Mouse (Mus musculus): Measurements from ENCODE around the gene Polr1a. TPM values are rescaled to one million over a fixed set of nuclear protein-coding genes. Genes with fewer than 3 reads are reported as not detected.

Gene Polr1a
- polyA plus RNA-seq, 1 experiment from 2014 or later, result 21.9 TPM

- ATAC-seq (replicated peaks; ENCODE audit: extremely low read depth, insufficient read depth, low FRiP score), result no peak
- Histone ChIP-seq H3K36me3 (ENCODE audit: control insufficient read depth, insufficient read depth) (no peaks in the 10 kb centered on the region), H3K4me1 (ENCODE audit: control insufficient read depth, insufficient read depth, low read length) (no peaks in the 10 kb centered on the region), H3K27me3 (ENCODE audit: control insufficient read depth, insufficient read depth, low read length) (no peaks in the 10 kb centered on the region), H3K4me2 (ENCODE audit: low read depth, low read length) (no peak overlapping the region), H3K9ac (ENCODE audit: low read length) (no peak overlapping the region), H3K27ac (ENCODE audit: low read length) (no peak overlapping the region), H3K4me3 (ENCODE audit: low read length) (no peak overlapping the region), H3K9me3 (replicated peaks; ENCODE audit: control insufficient read depth, low read length) (no peaks in the 10 kb centered on the region)
- 34% methylated on average over 6 of the region's 6 CpGs for WGBS
Observed at GRCm38 (mm10) chr6:72029674-72030073, 120.8 kb downstream of the Polr1a start.

Other genes with a start within 250 kb of the Polr1a start
- 20.3 and 20.9 TPM in 2 replicates for gene Reep1, start 201.5 kb upstream of the Polr1a start, polyA plus RNA-seq (2015; fragmentation: Nextera tagmentation; extraction: Ambion mirVana)
- gene Mrpl35, start 82.1 kb upstream of the Polr1a start, polyA plus RNA-seq (2015; fragmentation: Nextera tagmentation; extraction: Ambion mirVana), result 61.3 and 61.7 TPM in 2 replicates
- gene Immt, start 77.7 kb upstream of the Polr1a start, polyA plus RNA-seq (2015; fragmentation: Nextera tagmentation; extraction: Ambion mirVana), result 368 and 402 TPM in 2 replicates
- 107 and 114 TPM in 2 replicates for gene Ptcd3, start 303 bp upstream of the Polr1a start, polyA plus RNA-seq (2015; fragmentation: Nextera tagmentation; extraction: Ambion mirVana)
- gene St3gal5, start 188.5 kb downstream of the Polr1a start, polyA plus RNA-seq (2015; fragmentation: Nextera tagmentation; extraction: Ambion mirVana), result 36.6 and 44.5 TPM in 2 replicates